Mouse (Mus musculus) hindbrain, embryonic 15.5 days (tissue): ENCODE measurements around the gene Eef1a1. TPM values are rescaled to one million over a fixed set of nuclear protein-coding genes. Genes with fewer than 3 reads are reported as not detected.
"Not testable (repeated sequence)": the region's sequence is repeated elsewhere in the genome, so short reads cannot be mapped to it uniquely, and the experiment has no call there.

Experiments used
- ATAC-seq: fragments of 200-750 bp; cut with Nextera tagmentation; 2 replicates; pipeline ENCODE4 v1.8.0; 2017; ENCODE audit warnings: low read depth, moderate number of reproducible peaks, moderate TSS enrichment; ENCODE audit not compliant: low FRiP score
- H3K27ac ChIP-seq: fragments of 300-500 bp; sonication (generic); replicated peaks from 2 replicates; pipeline ENCODE4 v1.5.1; 2015; ENCODE audit warnings: mild to moderate bottlenecking, inconsistent platforms
- H3K27me3 ChIP-seq: fragments of 300-500 bp; sonication (generic); 2 replicates; pipeline ENCODE4 v1.6.1; 2015; ENCODE audit warnings: control low read depth, inconsistent platforms
- H3K36me3 ChIP-seq: fragments of 300-500 bp; sonication (generic); 2 replicates; pipeline ENCODE4 v1.6.1; 2015; ENCODE audit warnings: control low read depth, inconsistent platforms
- H3K4me1 ChIP-seq: fragments of 300-500 bp; sonication (generic); replicated peaks from 2 replicates; pipeline ENCODE4 v1.6.1; 2015; ENCODE audit warnings: control low read depth, inconsistent platforms
- H3K4me2 ChIP-seq: fragments of 300-500 bp; sonication (generic); 2 replicates; pipeline ENCODE4 v1.6.1; 2015; ENCODE audit warnings: moderate library complexity, mild to moderate bottlenecking, inconsistent platforms
- H3K4me3 ChIP-seq: fragments of 300-500 bp; sonication (generic); 2 replicates; pipeline ENCODE4 v1.5.1; 2015; ENCODE audit warnings: mild to moderate bottlenecking, inconsistent platforms
- H3K9ac ChIP-seq: fragments of 300-500 bp; sonication (generic); 2 replicates; pipeline ENCODE4 v1.6.1; 2015; ENCODE audit warnings: inconsistent platforms
- H3K9me3 ChIP-seq: fragments of 300-500 bp; sonication (generic); 2 replicates; pipeline ENCODE4 v1.6.1; 2016; ENCODE audit warnings: control low read depth, inconsistent platforms
- WGBS: fragments of 180-500 bp; shearing (Covaris S2); methylation state at CpG from one replicate; pipeline ENCODE4 v1.1.7; 2015; 5-methylcytosine and 5-hydroxymethylcytosine counted together
- polyA plus RNA-seq: library from polyadenylated mRNA; unstranded; fragments of >200 nt; fragmentation: Nextera tagmentation; extraction: Ambion mirVana; gene quantifications from 2 replicates; pipeline ENCODE4 v1.2.1, GENCODE M21; 2015

The Eef1a1 gene
- polyA plus RNA-seq, 1 experiment from 2014 or later, result 2,946 TPM

GRCm38 (mm10) chr9:78521689-78522088 lies 32.7 kb upstream of the Eef1a1 start:
- H3K9ac ChIP-seq, result peak overlapping the region; percentile 55
- peaks cover 22% of the 10 kb centered on the region for H3K4me1 ChIP-seq
- peak overlapping the region; percentile 79 for H3K27ac ChIP-seq
- peak overlapping the region; percentile 50 for H3K4me3 ChIP-seq
- ATAC-seq, result peak; percentile 2; the same call in 1 of the 2 replicates
- H3K9me3 ChIP-seq, result no peaks in the 10 kb centered on the region
- H3K4me2 ChIP-seq, result peak overlapping the region; percentile 90
- no peaks in the 10 kb centered on the region for H3K27me3 ChIP-seq
- WGBS, result 43% methylated on average over 14 of the region's 14 CpGs
- no peaks in the 10 kb centered on the region for H3K36me3 ChIP-seq

- peaks cover 20% of the 10 kb centered on the region for H3K4me1 ChIP-seq
- peak overlapping the region; percentile 79 for H3K27ac ChIP-seq
- peak overlapping the region; percentile 50 for H3K4me3 ChIP-seq
- WGBS, result 2% methylated on average over 40 of the region's 40 CpGs
- H3K4me2 ChIP-seq, result peak overlapping the region; percentile 90
- H3K36me3 ChIP-seq, result no peaks in the 10 kb centered on the region
- peak; percentile 75 for ATAC-seq
- H3K9me3 ChIP-seq, result no peaks in the 10 kb centered on the region
- H3K9ac ChIP-seq, result peak overlapping the region; percentile 55
- no peaks in the 10 kb centered on the region for H3K27me3 ChIP-seq
Observed at GRCm38 (mm10) chr9:78520780-78521601, 32.0 kb upstream of the Eef1a1 start.

DNA sequence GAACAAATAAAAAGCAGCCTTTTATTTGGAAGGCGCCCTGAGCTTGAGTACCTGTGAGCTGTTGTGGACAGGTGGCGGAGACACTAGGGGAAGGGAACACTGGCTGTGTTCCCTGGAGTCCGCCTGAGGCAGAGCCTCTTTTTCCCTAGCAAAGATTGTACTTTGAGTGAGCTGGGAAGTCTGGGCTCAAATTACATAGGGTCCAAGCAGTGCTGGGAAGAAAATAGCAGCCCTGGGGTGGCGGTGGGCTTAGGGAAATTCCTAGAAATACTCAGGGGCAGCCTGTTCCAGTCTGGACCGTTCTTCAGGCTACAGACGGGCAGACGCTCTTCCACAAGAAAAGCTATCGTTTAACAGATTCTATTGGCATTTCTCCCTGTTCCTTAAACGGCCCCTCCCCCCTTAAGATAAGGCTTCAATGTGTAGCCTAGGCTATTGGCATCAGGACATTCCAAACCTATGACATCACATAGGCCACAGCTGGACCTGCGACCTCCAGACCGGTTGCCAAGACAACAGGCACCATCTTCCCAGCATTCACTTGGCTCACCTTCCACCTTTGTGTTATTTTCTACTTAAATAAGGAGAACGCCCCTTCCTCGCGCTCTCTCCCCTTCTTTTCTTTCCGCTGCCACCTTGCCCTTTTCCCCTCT lies 31.3 kb upstream of the Eef1a1 start:
- ATAC-seq, result peak; percentile 81
- H3K27me3 ChIP-seq, result no peaks in the 10 kb centered on the region
- H3K9ac ChIP-seq, result peak overlapping the region; percentile 55
- H3K4me3 ChIP-seq, result peak overlapping the region; percentile 50
- peak overlapping the region; percentile 90 for H3K4me2 ChIP-seq
- no peaks in the 10 kb centered on the region for H3K9me3 ChIP-seq
- H3K4me1 ChIP-seq, result peaks cover 20% of the 10 kb centered on the region
- WGBS, result 5% methylated on average over 15 of the region's 15 CpGs
- peak overlapping the region; percentile 79 for H3K27ac ChIP-seq
- H3K36me3 ChIP-seq, result no peaks in the 10 kb centered on the region

- not testable (repeated sequence) for H3K4me2 ChIP-seq, H3K27ac ChIP-seq, ATAC-seq, H3K4me3 ChIP-seq, H3K9ac ChIP-seq, H3K36me3 ChIP-seq, H3K9me3 ChIP-seq, H3K27me3 ChIP-seq
- 67% methylated on average over 3 of the region's 3 CpGs for WGBS
- peaks cover 20% of the 10 kb centered on the region for H3K4me1 ChIP-seq
Observed at GRCm38 (mm10) chr9:78517237-78517636, 28.3 kb upstream of the Eef1a1 start.

- ATAC-seq, result no peak
- no peak overlapping the region for H3K27ac ChIP-seq
- no peaks in the 10 kb centered on the region for H3K27me3 ChIP-seq
- WGBS, result 73% methylated on average over 3 of the region's 3 CpGs
- H3K9ac ChIP-seq, result no peak overlapping the region
- no peak overlapping the region for H3K4me3 ChIP-seq
- H3K9me3 ChIP-seq, result no peaks in the 10 kb centered on the region
- peaks cover 15% of the 10 kb centered on the region for H3K4me1 ChIP-seq
- no peaks in the 10 kb centered on the region for H3K36me3 ChIP-seq
- no peak overlapping the region for H3K4me2 ChIP-seq
Observed at GRCm38 (mm10) chr9:78516125-78516524, 27.2 kb upstream of the Eef1a1 start.

DNA sequence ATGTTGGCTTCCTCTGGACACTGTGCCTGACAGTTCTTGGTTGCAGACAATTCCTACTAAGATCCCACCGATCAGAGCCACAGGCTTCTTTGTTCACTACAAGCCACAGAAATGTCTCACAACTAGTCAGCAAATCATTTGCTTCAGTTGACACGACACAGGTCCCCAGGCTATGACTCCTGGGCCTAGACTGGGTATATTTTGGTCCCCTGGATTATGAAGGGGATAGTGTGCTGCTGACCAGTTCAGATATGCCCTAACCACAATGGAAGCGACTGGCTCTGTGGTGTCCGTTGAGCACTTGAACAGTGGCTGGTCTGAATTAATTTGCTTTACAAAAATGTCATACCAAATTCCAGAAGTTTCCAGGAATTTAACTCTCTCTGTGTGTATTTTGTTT lies 25.7 kb upstream of the Eef1a1 start:
- no peaks in the 10 kb centered on the region for H3K27me3 ChIP-seq
- no peak for ATAC-seq
- no peak overlapping the region for H3K4me2 ChIP-seq
- H3K9ac ChIP-seq, result no peak overlapping the region
- peaks cover under 1% of the 10 kb centered on the region; the same call in 1 of the 2 replicates for H3K4me1 ChIP-seq
- H3K9me3 ChIP-seq, result no peaks in the 10 kb centered on the region
- WGBS, result 74% methylated on average over 4 of the region's 4 CpGs
- no peak overlapping the region for H3K4me3 ChIP-seq
- H3K36me3 ChIP-seq, result no peaks in the 10 kb centered on the region
- no peak overlapping the region for H3K27ac ChIP-seq

- no peak overlapping the region for H3K9ac ChIP-seq
- H3K27ac ChIP-seq, result no peak overlapping the region
- WGBS, result 86% methylated on average over 6 of the region's 6 CpGs
- H3K36me3 ChIP-seq, result no peaks in the 10 kb centered on the region
- H3K4me3 ChIP-seq, result no peak overlapping the region
- H3K9me3 ChIP-seq, result no peaks in the 10 kb centered on the region
- H3K27me3 ChIP-seq, result no peaks in the 10 kb centered on the region
- no peaks in the 10 kb centered on the region for H3K4me1 ChIP-seq
- H3K4me2 ChIP-seq, result no peak overlapping the region
- ATAC-seq, result no peak
Observed at GRCm38 (mm10) chr9:78513776-78514500, 25.0 kb upstream of the Eef1a1 start.

DNA sequence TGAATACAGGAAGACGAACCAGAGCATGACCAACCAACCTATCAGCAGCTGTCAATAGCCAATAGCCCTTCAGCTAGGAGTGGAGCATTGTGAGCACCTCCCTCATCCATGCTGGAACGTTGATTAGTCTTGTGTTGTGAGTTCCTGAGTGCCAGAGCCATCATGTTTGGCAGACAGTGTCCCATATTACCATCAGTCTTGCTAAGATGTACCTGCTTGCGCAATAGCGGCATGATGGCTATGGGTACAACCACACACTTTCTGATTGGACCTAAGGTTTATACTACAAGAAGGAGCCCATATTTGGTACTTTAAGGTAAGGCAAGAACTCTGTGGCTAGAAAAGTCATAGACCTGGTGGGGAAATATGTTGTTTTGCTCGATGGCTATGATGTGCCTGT lies 22.8 kb upstream of the Eef1a1 start:
- H3K27ac ChIP-seq, result no peak overlapping the region
- H3K9ac ChIP-seq, result no peak overlapping the region
- no peaks in the 10 kb centered on the region for H3K27me3 ChIP-seq
- H3K9me3 ChIP-seq, result no peaks in the 10 kb centered on the region
- no peak for ATAC-seq
- H3K4me3 ChIP-seq, result no peak overlapping the region
- WGBS, result 96% methylated on average over 5 of the region's 5 CpGs
- no peaks in the 10 kb centered on the region for H3K4me1 ChIP-seq
- no peaks in the 10 kb centered on the region for H3K36me3 ChIP-seq
- H3K4me2 ChIP-seq, result no peak overlapping the region

- 90% methylated on average over 16 of the region's 16 CpGs for WGBS
- H3K4me2 ChIP-seq, result no peak overlapping the region
- H3K27ac ChIP-seq, result no peak overlapping the region
- no peak for ATAC-seq
- no peaks in the 10 kb centered on the region for H3K27me3 ChIP-seq
- H3K4me3 ChIP-seq, result no peak overlapping the region
- H3K36me3 ChIP-seq, result no peaks in the 10 kb centered on the region
- H3K4me1 ChIP-seq, result peaks cover 18% of the 10 kb centered on the region
- no peak overlapping the region for H3K9ac ChIP-seq
- no peaks in the 10 kb centered on the region for H3K9me3 ChIP-seq
Observed at GRCm38 (mm10) chr9:78508106-78508786, 19.3 kb upstream of the Eef1a1 start.

- Histone ChIP-seq H3K4me2 (no peak overlapping the region), H3K9me3 (no peaks in the 10 kb centered on the region), H3K36me3 (no peaks in the 10 kb centered on the region), H3K9ac (no peak overlapping the region), H3K27me3 (no peaks in the 10 kb centered on the region), H3K4me1 (peaks cover 31% of the 10 kb centered on the region), H3K4me3 (no peak overlapping the region), H3K27ac (no peak overlapping the region)
- 89% methylated on average over 7 of the region's 7 CpGs for WGBS
- no peak for ATAC-seq
Observed at GRCm38 (mm10) chr9:78506722-78507077, 17.7 kb upstream of the Eef1a1 start.

- Histone ChIP-seq H3K4me1 (peaks cover 31% of the 10 kb centered on the region), H3K36me3 (no peaks in the 10 kb centered on the region), H3K4me2 (no peak overlapping the region), H3K9me3 (no peaks in the 10 kb centered on the region), H3K27me3 (no peaks in the 10 kb centered on the region), H3K27ac (no peak overlapping the region), H3K4me3 (no peak overlapping the region), H3K9ac (no peak overlapping the region)
- no peak for ATAC-seq
- 73% methylated on average over 11 of the region's 11 CpGs for WGBS
Observed at GRCm38 (mm10) chr9:78506002-78506721, 17.2 kb upstream of the Eef1a1 start.
